Mouse (Mus musculus) heart, postnatal 25 days (tissue): ENCODE measurements around the gene Cd83. TPM values are rescaled to one million over a fixed set of nuclear protein-coding genes. Genes with fewer than 3 reads are reported as not detected.

ENCODE experiments used
- total RNA-seq, 2 experiments: library from RNA; stranded (reverse); gene quantifications; 2 replicates each; pipeline ENCODE4 v1.2.3; 2021

Gene Cd83
- total RNA-seq, 2 experiments from 2014 or later: 3.1 to 3.5 TPM

Other genes starting within 250 kb of the Cd83 start
- 10 to 100 TPM; 45.0 to 46.3 TPM for gene Mcur1, start 224.6 kb upstream of the Cd83 start, total RNA-seq
- gene Rnf182, start 169.1 kb upstream of the Cd83 start, total RNA-seq: under 1 TPM in 1 of 2 experiments, not detected in 1; 0.22 TPM